Mouse (Mus musculus) forebrain, embryonic 10.5 days (tissue): ENCODE results near the gene Ppil6. TPM values are rescaled to one million over a fixed set of nuclear protein-coding genes. Genes with fewer than 3 reads are reported as not detected.

ENCODE experiments used
- DNase-seq: peaks from one replicate; pipeline ENCODE4 v3.0.0-alpha.2; 2017; ENCODE audit warnings: low spot score; ENCODE audit errors: extremely low spot score
- H3K27ac ChIP-seq: fragments of 300-500 bp; sonication (generic); 2 replicates; pipeline ENCODE4 v1.5.1; 2016; ENCODE audit warnings: mild to moderate bottlenecking
- H3K27me3 ChIP-seq: fragments of 300-500 bp; sonication (generic); 2 replicates; pipeline ENCODE4 v1.6.1; 2016; ENCODE audit warnings: mild to moderate bottlenecking; ENCODE audit not compliant: poor library complexity, severe bottlenecking
- H3K36me3 ChIP-seq: fragments of 300-500 bp; sonication (generic); replicated peaks from 2 replicates; pipeline ENCODE4 v1.6.1; 2016; ENCODE audit warnings: mild to moderate bottlenecking, moderate library complexity
- H3K4me1 ChIP-seq: fragments of 300-500 bp; sonication (generic); 2 replicates; pipeline ENCODE4 v1.6.1; 2016
- H3K4me3 ChIP-seq: fragments of 300-500 bp; sonication (generic); 2 replicates; pipeline ENCODE4 v1.5.1; 2016; ENCODE audit warnings: mild to moderate bottlenecking, moderate library complexity
- H3K9me3 ChIP-seq: fragments of 300-500 bp; sonication (generic); 2 replicates; pipeline ENCODE4 v1.6.1; 2016; ENCODE audit warnings: mild to moderate bottlenecking, moderate library complexity
- WGBS: fragments of 180-500 bp; shearing (Covaris S2); methylation state at CpG from one replicate; pipeline ENCODE4 v1.1.7; 2016; 5-methylcytosine and 5-hydroxymethylcytosine counted together
- polyA plus RNA-seq: library from polyadenylated mRNA; unstranded; fragments of >200 nt; fragmentation: Nextera tagmentation; extraction: Ambion mirVana; gene quantifications from 2 replicates; pipeline ENCODE4 v1.2.1, GENCODE M21; 2016

The Ppil6 gene
- polyA plus RNA-seq, 1 experiment from 2014 or later: 0.71 TPM

DNA sequence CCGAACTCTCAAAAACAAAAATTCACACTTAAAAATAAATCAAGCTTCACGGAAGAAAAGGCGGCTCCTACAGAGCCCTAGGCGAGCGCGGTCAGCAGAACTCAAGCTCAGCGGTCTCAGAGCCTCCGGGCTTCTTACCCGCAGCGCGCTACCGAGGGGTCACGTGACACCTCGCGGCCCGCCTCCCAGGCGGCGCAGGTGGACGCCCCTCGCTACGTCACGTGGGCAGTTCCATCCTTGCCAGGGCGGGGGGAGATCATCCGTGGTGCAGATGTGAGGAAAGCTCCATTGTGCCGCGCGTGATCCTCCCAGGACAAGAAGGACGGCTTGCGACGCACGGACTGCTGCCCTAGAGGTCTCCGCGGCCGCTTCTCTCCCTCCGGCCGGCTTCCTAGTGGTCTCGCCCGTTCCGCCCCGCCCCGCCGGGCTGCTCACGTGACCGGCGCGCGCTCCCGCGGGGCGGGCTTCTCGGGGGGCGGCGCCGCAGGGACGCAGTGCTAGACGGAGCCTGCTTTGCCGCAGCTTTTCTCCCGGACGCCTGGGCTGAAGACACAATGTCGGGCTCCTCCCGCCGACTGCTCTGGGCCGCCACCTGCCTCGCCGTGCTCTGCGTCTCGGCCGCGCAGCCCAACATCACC lies 28.9 kb downstream of the Ppil6 start, which contains the start of gene Cd164:
Gene Cd164 (plus strand): TSS at position 434 of the 638 bp plus-strand sequence.
- Histone ChIP-seq H3K4me1 (peaks cover 36% of the 10 kb centered on the region), H3K4me3 (peak within 1 kb of the TSS; percentile 94), H3K27me3 (no peaks in the 10 kb centered on the region), H3K9me3 (no peaks in the 10 kb centered on the region), H3K27ac (peak within 1 kb of the TSS; percentile 99), H3K36me3 (peaks cover 17% of the 10 kb centered on the region)
- WGBS: under 1% methylated on average over 69 of the region's 69 CpGs
- DNase-seq: peak; percentile 94

GRCm38 (mm10) chr10:41519640-41520409 lies 29.6 kb downstream of the Ppil6 start:
- Histone ChIP-seq H3K4me3 (peak overlapping the region; percentile 94), H3K4me1 (peaks cover 36% of the 10 kb centered on the region), H3K27ac (peak overlapping the region; percentile 99), H3K36me3 (peaks cover 24% of the 10 kb centered on the region), H3K9me3 (no peaks in the 10 kb centered on the region), H3K27me3 (no peaks in the 10 kb centered on the region)
- WGBS: under 1% methylated on average over 65 of the region's 65 CpGs
- DNase-seq: peak; percentile 68

- Histone ChIP-seq H3K4me1 (peaks cover 36% of the 10 kb centered on the region), H3K4me3 (peak overlapping the region; percentile 94), H3K9me3 (no peaks in the 10 kb centered on the region), H3K36me3 (peaks cover 29% of the 10 kb centered on the region), H3K27ac (peak overlapping the region; percentile 99), H3K27me3 (no peaks in the 10 kb centered on the region)
- no peak for DNase-seq
- WGBS: 7% methylated on average over 5 of the region's 5 CpGs
Measured at GRCm38 (mm10) chr10:41520410-41520673, 30.1 kb downstream of the Ppil6 start.

DNA sequence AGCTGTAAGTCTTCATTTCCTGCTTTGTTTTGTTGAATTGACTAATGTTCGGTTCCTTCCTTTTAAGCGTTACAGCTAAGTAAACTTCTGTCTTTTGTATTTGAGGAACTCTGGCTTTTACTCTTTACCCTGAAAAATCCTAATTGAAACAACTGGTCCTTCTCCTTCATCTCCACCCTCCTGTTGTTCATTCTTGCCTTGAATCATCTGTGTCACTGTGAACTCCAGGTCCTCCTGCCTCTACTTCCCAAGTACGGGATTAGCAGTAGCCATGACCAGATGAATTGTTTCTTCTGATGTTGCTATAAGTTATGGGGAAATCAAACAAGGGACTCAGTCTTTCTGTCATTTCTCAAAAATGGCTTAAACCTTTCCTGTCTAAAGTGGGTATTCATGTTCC lies 33.1 kb downstream of the Ppil6 start:
- WGBS: 88% methylated on average over 3 of the region's 3 CpGs
- no peak for DNase-seq
- no peaks in the 10 kb centered on the region for H3K9me3 ChIP-seq

DNA sequence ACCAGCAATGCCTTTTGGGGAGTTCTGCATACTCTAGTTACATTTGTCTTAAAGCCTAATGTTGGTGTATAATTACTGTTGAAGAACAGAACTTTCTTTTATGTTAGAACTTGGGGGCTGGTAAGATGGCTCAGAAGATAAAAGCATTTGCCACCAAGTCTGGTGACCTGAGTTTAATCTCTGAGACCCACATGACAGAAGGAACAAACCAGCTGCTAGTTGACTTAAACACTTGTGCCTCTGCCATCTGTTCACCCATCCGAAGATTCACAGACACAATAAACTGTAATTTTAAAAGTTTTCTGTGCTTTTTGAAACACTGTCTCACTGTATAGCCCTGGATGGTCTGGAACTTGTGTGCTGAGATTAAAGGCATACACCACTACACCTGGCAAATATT lies 35.5 kb downstream of the Ppil6 start:
- Histone ChIP-seq H3K4me3 (no peak overlapping the region), H3K36me3 (peaks cover 81% of the 10 kb centered on the region), H3K27me3 (no peaks in the 10 kb centered on the region), H3K9me3 (no peaks in the 10 kb centered on the region), H3K27ac (no peak overlapping the region), H3K4me1 (peaks cover 28% of the 10 kb centered on the region)
- DNase-seq: no peak
- 90% methylated on average over 1 of the region's 1 CpGs for WGBS

More for the DNA sequence above, 33.1 kb downstream of the Ppil6 start:
- Histone ChIP-seq H3K4me1 (peaks cover 29% of the 10 kb centered on the region), H3K27me3 (no peaks in the 10 kb centered on the region), H3K36me3 (peaks cover 57% of the 10 kb centered on the region), H3K4me3 (no peak overlapping the region), H3K27ac (no peak overlapping the region)

DNA sequence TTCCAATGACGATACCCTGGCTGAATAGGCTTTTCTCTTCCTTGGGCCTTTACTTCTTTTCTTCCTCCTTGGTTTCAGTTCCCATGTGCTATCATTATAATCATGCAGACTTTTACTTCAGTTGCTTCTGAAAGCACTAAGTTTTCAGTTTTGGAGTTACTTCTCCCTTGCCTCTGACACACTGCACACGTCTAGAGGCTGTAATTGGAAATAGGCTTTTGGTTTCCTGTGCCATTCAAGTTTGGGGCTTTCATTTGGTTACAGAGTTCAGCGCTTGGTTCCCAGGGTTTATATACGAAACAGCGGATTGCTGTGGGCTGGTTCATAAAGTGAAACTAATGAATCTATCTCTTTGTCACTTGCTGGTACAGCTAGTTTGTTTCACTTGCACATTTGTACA lies 39.7 kb downstream of the Ppil6 start:
- Histone ChIP-seq H3K36me3 (peaks cover 98% of the 10 kb centered on the region), H3K27me3 (no peaks in the 10 kb centered on the region), H3K4me3 (no peak overlapping the region), H3K9me3 (peaks cover 6% of the 10 kb centered on the region; the same call in 1 of the 2 replicates), H3K4me1 (no peaks in the 10 kb centered on the region), H3K27ac (no peak overlapping the region)
- no peak for DNase-seq
- 93% methylated on average over 5 of the region's 5 CpGs for WGBS

GRCm38 (mm10) chr10:41535991-41536390 lies 45.8 kb downstream of the Ppil6 start:
- no peak overlapping the region for H3K4me3 ChIP-seq
- WGBS: 92% methylated on average over 2 of the region's 2 CpGs
- H3K9me3 ChIP-seq: peaks cover 9% of the 10 kb centered on the region; the same call in 1 of the 2 replicates
- no peak overlapping the region for H3K27ac ChIP-seq
- H3K36me3 ChIP-seq: peaks cover 83% of the 10 kb centered on the region
- H3K27me3 ChIP-seq: no peaks in the 10 kb centered on the region
- no peak for DNase-seq
- no peaks in the 10 kb centered on the region for H3K4me1 ChIP-seq

DNA sequence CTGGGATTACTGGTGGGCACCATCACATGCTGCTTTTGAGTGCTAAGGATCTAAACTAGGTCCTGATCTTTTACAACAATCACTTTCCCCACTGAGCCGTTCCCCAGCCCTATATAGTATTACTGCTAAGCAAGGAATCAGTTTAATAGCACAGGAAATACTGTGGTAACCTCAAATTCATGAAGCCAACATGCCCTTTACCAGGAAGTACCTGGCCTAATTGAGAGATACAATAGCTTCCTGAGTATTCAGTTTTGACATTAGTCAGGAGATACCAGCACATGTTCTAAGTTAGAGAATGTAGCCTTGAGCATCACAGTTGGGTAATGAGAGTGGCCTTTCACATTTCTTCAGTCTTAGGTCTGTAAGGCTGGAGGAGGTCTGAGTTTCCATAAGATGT lies 46.5 kb downstream of the Ppil6 start:
- Histone ChIP-seq H3K36me3 (peaks cover 76% of the 10 kb centered on the region), H3K9me3 (peaks cover 9% of the 10 kb centered on the region; the same call in 1 of the 2 replicates), H3K4me1 (no peaks in the 10 kb centered on the region), H3K27me3 (no peaks in the 10 kb centered on the region), H3K4me3 (no peak overlapping the region), H3K27ac (no peak overlapping the region)
- no peak for DNase-seq
- 94% methylated on average over 1 of the region's 1 CpGs for WGBS

DNA sequence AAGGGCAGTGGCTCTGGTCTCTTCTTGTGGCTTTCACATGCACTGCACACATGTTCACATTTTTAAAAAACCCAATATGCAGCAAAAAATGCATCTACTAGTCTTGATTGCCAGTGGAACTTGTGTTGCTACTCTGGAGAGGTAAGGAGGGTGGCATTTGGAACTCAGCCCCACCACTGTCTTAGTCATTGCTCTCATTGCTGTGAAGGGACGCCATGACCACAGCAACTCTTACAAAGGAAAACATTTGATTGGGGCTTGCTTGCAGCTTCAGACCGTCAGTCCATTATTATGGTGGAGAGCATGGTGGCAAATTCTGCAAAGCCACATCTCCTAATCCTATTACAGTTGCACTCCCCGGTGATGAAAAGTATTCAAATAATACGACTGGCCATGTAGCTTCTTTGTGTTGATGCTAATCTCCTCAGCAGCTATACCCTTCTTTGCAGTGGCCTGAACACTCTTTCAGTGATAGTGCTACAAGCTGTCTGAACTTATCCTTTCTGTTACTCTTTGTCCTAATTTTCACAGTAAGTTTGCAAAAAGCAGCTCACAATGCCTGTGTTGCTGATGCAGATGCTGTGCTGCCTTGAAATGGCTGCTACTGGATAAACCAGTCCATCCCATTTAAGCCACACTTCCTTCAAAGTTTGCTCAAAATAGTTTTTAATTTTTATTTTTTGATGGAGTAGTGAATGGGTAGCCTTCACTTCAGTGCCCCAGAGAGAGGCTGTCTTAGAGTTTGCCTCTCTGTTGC lies 47.2 kb downstream of the Ppil6 start:
- Histone ChIP-seq H3K27ac (no peak overlapping the region), H3K4me3 (no peak overlapping the region), H3K27me3 (no peaks in the 10 kb centered on the region), H3K4me1 (no peaks in the 10 kb centered on the region), H3K9me3 (peaks cover 9% of the 10 kb centered on the region; the same call in 1 of the 2 replicates), H3K36me3 (peaks cover 69% of the 10 kb centered on the region)
- DNase-seq: no peak
- 71% methylated on average over 4 of the region's 4 CpGs for WGBS

DNA sequence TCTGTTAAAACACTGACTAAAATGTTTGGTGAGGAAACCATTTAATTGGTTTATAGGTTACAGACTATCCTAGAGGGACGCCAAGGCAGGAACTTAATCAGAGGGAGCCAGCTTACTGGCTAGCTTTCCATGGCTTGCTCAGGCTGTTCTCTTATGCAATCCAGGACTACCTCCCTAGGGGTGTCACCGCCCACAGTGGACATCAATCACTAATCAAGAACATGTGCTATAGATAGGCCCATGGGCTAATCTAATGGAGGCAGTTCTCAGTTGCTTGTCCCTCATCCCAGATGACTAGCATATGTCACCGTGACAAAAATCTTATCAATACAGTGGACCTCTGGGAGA lies 47.7 kb downstream of the Ppil6 start:
- H3K27ac ChIP-seq: no peak overlapping the region
- H3K4me3 ChIP-seq: no peak overlapping the region
- WGBS: 90% methylated on average over 3 of the region's 3 CpGs
- H3K36me3 ChIP-seq: peaks cover 63% of the 10 kb centered on the region
- no peaks in the 10 kb centered on the region for H3K27me3 ChIP-seq
- peaks cover 9% of the 10 kb centered on the region; the same call in 1 of the 2 replicates for H3K9me3 ChIP-seq
- no peaks in the 10 kb centered on the region for H3K4me1 ChIP-seq
- DNase-seq: no peak

GRCm38 (mm10) chr10:41538986-41539385 lies 48.7 kb downstream of the Ppil6 start:
- Histone ChIP-seq H3K36me3 (peaks cover 53% of the 10 kb centered on the region), H3K4me1 (peaks cover 2% of the 10 kb centered on the region), H3K4me3 (no peak overlapping the region), H3K27me3 (no peaks in the 10 kb centered on the region), H3K27ac (no peak overlapping the region), H3K9me3 (peaks cover 9% of the 10 kb centered on the region; the same call in 1 of the 2 replicates)
- WGBS: 95% methylated on average over 4 of the region's 4 CpGs
- no peak for DNase-seq

GRCm38 (mm10) chr10:41542057-41542456 lies 51.8 kb downstream of the Ppil6 start:
- H3K36me3 ChIP-seq: peaks cover 22% of the 10 kb centered on the region
- H3K27me3 ChIP-seq: no peaks in the 10 kb centered on the region
- H3K27ac ChIP-seq: no peak overlapping the region
- DNase-seq: no peak
- H3K9me3 ChIP-seq: 0 out of 2 replicates have a peak, but pooled peaks cover 2% of the 10 kb centered on the region
- WGBS: 94% methylated on average over 6 of the region's 6 CpGs
- peaks cover 15% of the 10 kb centered on the region for H3K4me1 ChIP-seq
- H3K4me3 ChIP-seq: no peak overlapping the region

DNA sequence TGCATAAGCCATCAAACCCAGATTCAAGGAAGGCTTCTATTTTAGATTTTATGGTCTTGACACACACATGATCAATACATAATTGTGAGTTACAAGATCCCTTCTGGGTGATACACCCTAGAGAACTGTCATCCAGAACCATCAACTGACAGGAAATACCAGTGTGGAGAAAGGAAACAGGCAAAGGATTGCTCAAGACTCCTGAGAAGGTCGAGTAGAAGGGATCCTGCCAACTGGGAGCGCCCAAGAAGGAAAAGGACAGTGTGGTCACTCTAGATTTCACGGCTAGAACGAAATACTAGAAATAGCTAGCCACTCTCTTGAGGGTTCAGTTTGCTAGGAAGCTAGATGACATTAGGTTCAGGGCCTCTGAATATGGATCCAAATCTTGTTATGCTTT lies 53.2 kb downstream of the Ppil6 start:
- H3K9me3 ChIP-seq: no peaks in the 10 kb centered on the region
- no peak overlapping the region for H3K27ac ChIP-seq
- 91% methylated on average over 4 of the region's 4 CpGs for WGBS
- no peak for DNase-seq
- no peaks in the 10 kb centered on the region for H3K27me3 ChIP-seq
- H3K4me3 ChIP-seq: no peak overlapping the region
- peaks cover 9% of the 10 kb centered on the region for H3K36me3 ChIP-seq
- H3K4me1 ChIP-seq: peaks cover 15% of the 10 kb centered on the region
